Mouse (Mus musculus): Measurements from ENCODE around the gene Gm29797. TPM values are rescaled to one million over a fixed set of nuclear protein-coding genes. Genes with fewer than 3 reads are reported as not detected.

Gene Gm29797
- not detected for polyA plus RNA-seq (2014; fragmentation: Illumina TruSeq; extraction: RNeasy Lipid Tissue Mini Kit (QIAGEN cat#74804); ENCODE audit: low read depth, low replicate concordance)

GRCm38 (mm10) chr2:181656734-181657133, at the start of gene Gm29797:
Gene Gm29797, plus strand, starts transcription at chr2:181657034.

GRCm38 (mm10) chr2:181671326-181671725, 14.5 kb downstream of the Gm29797 start, which contains the start of gene Sox18:
Gene Sox18, minus strand, starts transcription at chr2:181671640.

DNA sequence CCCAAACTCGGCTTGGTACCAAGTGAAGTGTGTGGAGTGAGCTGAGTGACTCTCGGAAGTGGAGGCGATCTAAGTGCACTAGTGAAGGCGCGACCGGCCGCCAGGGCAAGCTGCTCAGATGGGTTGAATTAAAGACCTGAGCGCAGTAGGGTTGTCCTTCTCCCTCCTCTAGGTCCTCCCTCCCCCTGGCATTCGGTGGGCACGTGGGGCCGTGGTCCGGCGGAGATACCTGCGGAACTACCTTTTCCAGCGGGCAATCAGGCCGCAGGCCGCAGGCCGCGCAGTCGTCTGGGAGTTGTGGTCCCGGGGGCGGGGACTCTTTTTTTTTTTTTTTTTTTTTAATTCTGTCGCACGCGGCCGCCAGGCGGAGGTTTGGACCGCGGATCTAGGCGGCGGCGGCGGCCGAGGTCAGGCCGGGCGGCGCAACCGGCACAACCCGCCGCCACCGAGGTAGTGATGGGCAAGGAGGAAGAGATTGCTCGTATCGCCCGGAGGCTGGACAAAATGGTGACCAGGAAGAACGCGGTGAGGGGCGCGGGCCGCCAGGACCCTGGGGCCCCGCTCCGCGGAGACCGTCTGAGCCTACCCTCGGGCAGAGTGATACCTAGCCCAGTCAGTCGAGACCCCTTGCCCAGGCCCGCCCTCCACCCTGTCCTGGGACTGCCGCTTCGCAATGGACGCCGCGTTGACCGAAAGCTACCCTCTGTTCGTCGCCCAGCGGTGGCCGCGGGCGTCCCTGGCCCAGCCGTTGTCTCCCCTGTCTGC, 23.3 kb downstream of the Gm29797 start, which contains the start of gene Tcea2:
Tcea2 (plus strand) TSS at position 360 of the 765 bp plus-strand sequence.

DNA sequence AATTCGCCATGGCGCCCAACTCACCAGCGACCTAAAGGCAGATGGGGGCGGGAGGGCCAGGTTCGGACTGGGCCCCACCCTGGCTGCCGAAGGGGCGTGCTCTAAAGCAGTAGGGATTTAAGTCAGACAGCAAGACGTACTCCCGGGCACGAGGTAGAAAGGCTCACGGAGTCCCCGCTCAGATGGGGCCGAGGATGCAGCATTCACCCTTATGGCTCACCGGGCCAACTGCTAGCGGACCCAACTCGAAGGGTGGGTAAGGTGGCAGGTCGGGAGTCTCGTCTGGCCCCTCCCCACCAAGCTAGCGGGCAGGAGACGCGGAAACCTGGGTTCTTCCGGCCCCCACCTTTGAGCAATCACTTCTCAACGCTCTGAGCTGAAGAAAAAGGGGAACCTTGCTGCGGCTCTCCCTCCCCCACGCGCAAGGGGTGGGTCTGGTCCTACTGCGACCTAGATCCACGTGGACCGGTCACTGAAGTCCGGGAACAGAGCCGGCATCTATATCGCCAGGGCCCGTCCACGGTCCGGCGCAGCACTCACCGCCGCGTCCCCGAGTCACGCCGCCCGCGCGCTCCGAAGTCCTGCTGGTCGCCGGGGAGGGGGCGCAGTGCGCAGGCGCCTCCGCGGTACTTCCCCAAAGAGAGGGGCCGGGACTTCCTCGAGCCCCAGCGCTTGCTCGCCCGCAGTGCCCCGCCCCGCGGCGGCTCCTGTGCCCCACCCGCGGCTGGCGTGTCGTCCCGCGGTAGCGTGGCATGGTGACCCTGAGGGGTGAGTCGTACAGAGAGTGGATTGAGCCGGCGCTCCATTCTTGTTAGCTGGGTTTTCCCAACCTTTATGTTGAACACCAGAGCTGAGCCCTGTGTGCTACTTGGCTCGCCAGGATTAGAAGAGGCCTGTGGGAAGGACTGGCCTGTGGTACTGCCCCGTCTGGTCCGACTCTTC, 36.8 kb downstream of the Gm29797 start, which contains the start of gene Rgs19:
Rgs19 (minus strand) TSS at position 639 of the 942 bp plus-strand sequence.

GRCm38 (mm10) chr2:181698241-181698640, 41.4 kb downstream of the Gm29797 start, which contains the start of gene Lkaaear1:
Gene Lkaaear1, minus strand, starts transcription at chr2:181698442.

Other genes with a start within 250 kb of the Gm29797 start
- 1.5 TPM for gene Zbtb46, start 197.6 kb upstream of the Gm29797 start, polyA plus RNA-seq (2014; fragmentation: Illumina TruSeq; extraction: RNeasy Lipid Tissue Mini Kit (QIAGEN cat#74804); ENCODE audit: low read depth, low replicate concordance)
- not detected for gene Abhd16b, start 163.8 kb upstream of the Gm29797 start, polyA plus RNA-seq (2014; fragmentation: Illumina TruSeq; extraction: RNeasy Lipid Tissue Mini Kit (QIAGEN cat#74804); ENCODE audit: low read depth, low replicate concordance)
- 47.1 TPM for gene Tpd52l2, start 159.9 kb upstream of the Gm29797 start, polyA plus RNA-seq (2014; fragmentation: Illumina TruSeq; extraction: RNeasy Lipid Tissue Mini Kit (QIAGEN cat#74804); ENCODE audit: low read depth, low replicate concordance)
- gene Dnajc5, start 136.5 kb upstream of the Gm29797 start, polyA plus RNA-seq (2014; fragmentation: Illumina TruSeq; extraction: RNeasy Lipid Tissue Mini Kit (QIAGEN cat#74804); ENCODE audit: low read depth, low replicate concordance), result 72.7 TPM
- 22.6 TPM for gene Uckl1, start 72.1 kb upstream of the Gm29797 start, polyA plus RNA-seq (2014; fragmentation: Illumina TruSeq; extraction: RNeasy Lipid Tissue Mini Kit (QIAGEN cat#74804); ENCODE audit: low read depth, low replicate concordance)
- gene Prpf6, start 65.2 kb upstream of the Gm29797 start, polyA plus RNA-seq (2014; fragmentation: Illumina TruSeq; extraction: RNeasy Lipid Tissue Mini Kit (QIAGEN cat#74804); ENCODE audit: low read depth, low replicate concordance), result 24.1 TPM
- gene Zfp512b, start 64.2 kb upstream of the Gm29797 start, polyA plus RNA-seq (2014; fragmentation: Illumina TruSeq; extraction: RNeasy Lipid Tissue Mini Kit (QIAGEN cat#74804); ENCODE audit: low read depth, low replicate concordance), result 4.3 TPM
- gene Samd10, start 57.8 kb upstream of the Gm29797 start, polyA plus RNA-seq (2014; fragmentation: Illumina TruSeq; extraction: RNeasy Lipid Tissue Mini Kit (QIAGEN cat#74804); ENCODE audit: low read depth, low replicate concordance), result 10.4 TPM
- gene Sox18, start 14.6 kb downstream of the Gm29797 start, polyA plus RNA-seq (2014; fragmentation: Illumina TruSeq; extraction: RNeasy Lipid Tissue Mini Kit (QIAGEN cat#74804); ENCODE audit: low read depth, low replicate concordance), result not detected
- gene Tcea2, start 23.3 kb downstream of the Gm29797 start, polyA plus RNA-seq (2014; fragmentation: Illumina TruSeq; extraction: RNeasy Lipid Tissue Mini Kit (QIAGEN cat#74804); ENCODE audit: low read depth, low replicate concordance), result not detected
- gene Rgs19, start 36.9 kb downstream of the Gm29797 start, polyA plus RNA-seq (2014; fragmentation: Illumina TruSeq; extraction: RNeasy Lipid Tissue Mini Kit (QIAGEN cat#74804); ENCODE audit: low read depth, low replicate concordance), result 10.6 TPM
- not detected for gene Lkaaear1, start 41.4 kb downstream of the Gm29797 start, polyA plus RNA-seq (2014; fragmentation: Illumina TruSeq; extraction: RNeasy Lipid Tissue Mini Kit (QIAGEN cat#74804); ENCODE audit: low read depth, low replicate concordance)
- gene Oprl1, start 58.0 kb downstream of the Gm29797 start, polyA plus RNA-seq (2014; fragmentation: Illumina TruSeq; extraction: RNeasy Lipid Tissue Mini Kit (QIAGEN cat#74804); ENCODE audit: low read depth, low replicate concordance), result 0.25 TPM
- gene Myt1, start 106.3 kb downstream of the Gm29797 start, polyA plus RNA-seq (2014; fragmentation: Illumina TruSeq; extraction: RNeasy Lipid Tissue Mini Kit (QIAGEN cat#74804); ENCODE audit: low read depth, low replicate concordance), result 1.4 TPM
- 200 TPM for gene Pcmtd2, start 180.8 kb downstream of the Gm29797 start, polyA plus RNA-seq (2014; fragmentation: Illumina TruSeq; extraction: RNeasy Lipid Tissue Mini Kit (QIAGEN cat#74804); ENCODE audit: low read depth, low replicate concordance)
- 86.3 TPM for gene Polr3k, start 207.3 kb downstream of the Gm29797 start, polyA plus RNA-seq (2014; fragmentation: Illumina TruSeq; extraction: RNeasy Lipid Tissue Mini Kit (QIAGEN cat#74804); ENCODE audit: low read depth, low replicate concordance)

Data from sigmoid colon, adult 10 weeks (tissue).